Mouse (Mus musculus): ENCODE data around the gene Fto.

- TF ChIP-seq CTCF (conservative IDR thresholded peaks at IDR 0.05; ENCODE audit: low read length) (no peak), NANOG (IDR thresholded peaks at IDR 0.05; ENCODE audit: borderline replicate concordance, low read length) (no peak), POU5F1 (IDR thresholded peaks at IDR 0.05; ENCODE audit: borderline replicate concordance, low read length) (no peak)
Measured at GRCm38 (mm10) chr8:91711202-91711601, 397.9 kb downstream of the Fto start.
